Mouse (Mus musculus) heart, postnatal 10 days (tissue): ENCODE results near the gene Rbbp8nl. TPM values are rescaled to one million over a fixed set of nuclear protein-coding genes. Genes with fewer than 3 reads are reported as not detected.

Source experiments
- DNase-seq, 2 experiments: peaks; one replicate each; pipeline ENCODE4 v3.0.0; 2021
- intact Hi-C: fragments of 180-260 bp; cut with DNase I; formaldehyde crosslinking; loops from one replicate; pipeline ENCODE4 v1.15.1; 2025
- total RNA-seq, 2 experiments: library from RNA; stranded (reverse); gene quantifications; 2 replicates each; pipeline ENCODE4 v1.2.3; 2021

The Rbbp8nl gene
- total RNA-seq: not detected

GRCm38 (mm10) chr2:180289440-180290108 lies at the start of gene Rbbp8nl:
Rbbp8nl (minus strand) TSS chr2:180289879.
- DNase-seq: no peak
- intact Hi-C loops: no loop called here

GRCm38 (mm10) chr2:180334551-180334986 lies 44.9 kb upstream of the Rbbp8nl start, which contains the start of gene Gata5:
Gata5 (minus strand) TSS chr2:180334699.
- DNase-seq: peak in 1 of 2 experiments; percentile 37
- intact Hi-C loops: no loop called here

- intact Hi-C loops: no loop called here
- DNase-seq: no peak
These were observed 44.3 kb upstream of the Rbbp8nl start for GRCm38 (mm10) chr2:180333778-180334550.

- no peak for DNase-seq
- intact Hi-C loops: no loop called here
These were observed 39.8 kb upstream of the Rbbp8nl start for GRCm38 (mm10) chr2:180329466-180329865.

- intact Hi-C loops: no loop called here
- DNase-seq: no peak
These were observed 33.1 kb upstream of the Rbbp8nl start for GRCm38 (mm10) chr2:180322674-180323355.

- DNase-seq: no peak
- intact Hi-C loops: no loop called here
These were observed 30.5 kb upstream of the Rbbp8nl start for GRCm38 (mm10) chr2:180320216-180320615.

- DNase-seq: peak in 1 of 2 experiments; percentile 50
- intact Hi-C loops: no loop called here
These were observed 27.9 kb upstream of the Rbbp8nl start for GRCm38 (mm10) chr2:180317591-180317990.

GRCm38 (mm10) chr2:180314292-180314691 lies 24.6 kb upstream of the Rbbp8nl start:
- intact Hi-C loops: no loop called here
- no peak for DNase-seq

- intact Hi-C loops: no loop called here
These were observed 21.5 kb upstream of the Rbbp8nl start for GRCm38 (mm10) chr2:180311147-180311546.

GRCm38 (mm10) chr2:180307680-180308079 lies 18.0 kb upstream of the Rbbp8nl start:
- intact Hi-C loops: no loop called here
- DNase-seq: no peak

More at GRCm38 (mm10) chr2:180311147-180311546, 21.5 kb upstream of the Rbbp8nl start:
- DNase-seq: peak in 1 of 2 experiments; percentile 62

GRCm38 (mm10) chr2:180306423-180307168 lies 16.9 kb upstream of the Rbbp8nl start:
- intact Hi-C loops: no loop called here

GRCm38 (mm10) chr2:180306009-180306408 lies 16.3 kb upstream of the Rbbp8nl start:
- DNase-seq: no peak
- intact Hi-C loops: no loop called here

More at GRCm38 (mm10) chr2:180306423-180307168, 16.9 kb upstream of the Rbbp8nl start:
- DNase-seq: peak; percentile 76 to 88

GRCm38 (mm10) chr2:180305490-180305889 lies 15.8 kb upstream of the Rbbp8nl start:
- intact Hi-C loops: no loop called here
- DNase-seq: no peak

GRCm38 (mm10) chr2:180304554-180304953 lies 14.9 kb upstream of the Rbbp8nl start:
- intact Hi-C loops: no loop called here
- DNase-seq: no peak

GRCm38 (mm10) chr2:180303468-180303867 lies 13.8 kb upstream of the Rbbp8nl start:
- intact Hi-C loops: no loop called here
- no peak for DNase-seq

- intact Hi-C loops: no loop called here
- DNase-seq: no peak
These were observed 12.5 kb upstream of the Rbbp8nl start for GRCm38 (mm10) chr2:180302201-180302600.

GRCm38 (mm10) chr2:180300771-180301170 lies 11.1 kb upstream of the Rbbp8nl start:
- intact Hi-C loops: no loop called here
- DNase-seq: no peak

- no peak for DNase-seq
- intact Hi-C loops: no loop called here
These were observed 10.6 kb upstream of the Rbbp8nl start for GRCm38 (mm10) chr2:180300252-180300651.

- intact Hi-C loops: no loop called here
- no peak for DNase-seq
These were observed 3.2 kb upstream of the Rbbp8nl start for GRCm38 (mm10) chr2:180292906-180293305.

GRCm38 (mm10) chr2:180292026-180292425 lies 2.3 kb upstream of the Rbbp8nl start:
- intact Hi-C loops: no loop called here
- no peak for DNase-seq
